Mouse (Mus musculus) limb, embryonic 11.5 days (tissue): ENCODE data around the gene Cfap77. TPM values are rescaled to one million over a fixed set of nuclear protein-coding genes. Genes with fewer than 3 reads are reported as not detected.

ENCODE experiments used
- ATAC-seq: fragments of 200-750 bp; cut with Nextera tagmentation; 2 replicates; pipeline ENCODE4 v1.8.0; 2017; ENCODE audit warnings: low read depth; ENCODE audit not compliant: insufficient number of reproducible peaks, low FRiP score, low TSS enrichment
- DNase-seq: peaks from one replicate; pipeline ENCODE4 v3.0.0-alpha.2; 2015; ENCODE audit warnings: low spot score
- H3K27ac ChIP-seq: fragments of 300-500 bp; sonication (generic); replicated peaks from 2 replicates; pipeline ENCODE4 v1.5.1; 2014; ENCODE audit warnings: low read depth, mild to moderate bottlenecking, low read length
- H3K27me3 ChIP-seq: fragments of 300-500 bp; sonication (generic); 2 replicates; pipeline ENCODE4 v1.6.1; 2014; ENCODE audit warnings: mild to moderate bottlenecking, low read length, mixed read lengths; ENCODE audit not compliant: control insufficient read depth, insufficient read depth
- H3K36me3 ChIP-seq: fragments of 300-500 bp; sonication (generic); 2 replicates; pipeline ENCODE4 v1.6.1; 2014; ENCODE audit warnings: mild to moderate bottlenecking, low read length, moderate library complexity, mixed read lengths; ENCODE audit not compliant: control insufficient read depth, insufficient read depth
- H3K4me1 ChIP-seq: fragments of 300-500 bp; sonication (generic); 2 replicates; pipeline ENCODE4 v1.6.1; 2014; ENCODE audit warnings: low read length, mixed read lengths; ENCODE audit not compliant: control insufficient read depth, insufficient read depth
- H3K4me2 ChIP-seq: fragments of 300-500 bp; sonication (generic); 2 replicates; pipeline ENCODE4 v1.6.1; 2014; ENCODE audit warnings: low read depth, mild to moderate bottlenecking, moderate library complexity; ENCODE audit not compliant: severe bottlenecking
- H3K4me3 ChIP-seq: fragments of 300-500 bp; sonication (generic); 2 replicates; pipeline ENCODE4 v1.5.1; 2014; ENCODE audit warnings: low read depth, low read length
- H3K9ac ChIP-seq: fragments of 300-500 bp; sonication (generic); 2 replicates; pipeline ENCODE4 v1.6.1; 2014; ENCODE audit warnings: mild to moderate bottlenecking, low read length
- H3K9me3 ChIP-seq: fragments of 300-500 bp; sonication (generic); 2 replicates; pipeline ENCODE4 v1.6.1; 2016; ENCODE audit warnings: low read length; ENCODE audit not compliant: control insufficient read depth
- WGBS: fragments of 180-500 bp; shearing (Covaris S2); extraction: QIAGEN DNeasy Blood & Tissue Kit; methylation state at CpG from one replicate; pipeline ENCODE4 v1.1.7; 2014; 5-methylcytosine and 5-hydroxymethylcytosine counted together
- polyA plus RNA-seq: library from polyadenylated mRNA; unstranded; fragments of >200 nt; fragmentation: Nextera tagmentation; extraction: Ambion mirVana; gene quantifications from 2 replicates; pipeline ENCODE4 v1.2.1, GENCODE M21; 2014

Gene Cfap77
- polyA plus RNA-seq, 1 experiment from 2014 or later = not detected

DNA sequence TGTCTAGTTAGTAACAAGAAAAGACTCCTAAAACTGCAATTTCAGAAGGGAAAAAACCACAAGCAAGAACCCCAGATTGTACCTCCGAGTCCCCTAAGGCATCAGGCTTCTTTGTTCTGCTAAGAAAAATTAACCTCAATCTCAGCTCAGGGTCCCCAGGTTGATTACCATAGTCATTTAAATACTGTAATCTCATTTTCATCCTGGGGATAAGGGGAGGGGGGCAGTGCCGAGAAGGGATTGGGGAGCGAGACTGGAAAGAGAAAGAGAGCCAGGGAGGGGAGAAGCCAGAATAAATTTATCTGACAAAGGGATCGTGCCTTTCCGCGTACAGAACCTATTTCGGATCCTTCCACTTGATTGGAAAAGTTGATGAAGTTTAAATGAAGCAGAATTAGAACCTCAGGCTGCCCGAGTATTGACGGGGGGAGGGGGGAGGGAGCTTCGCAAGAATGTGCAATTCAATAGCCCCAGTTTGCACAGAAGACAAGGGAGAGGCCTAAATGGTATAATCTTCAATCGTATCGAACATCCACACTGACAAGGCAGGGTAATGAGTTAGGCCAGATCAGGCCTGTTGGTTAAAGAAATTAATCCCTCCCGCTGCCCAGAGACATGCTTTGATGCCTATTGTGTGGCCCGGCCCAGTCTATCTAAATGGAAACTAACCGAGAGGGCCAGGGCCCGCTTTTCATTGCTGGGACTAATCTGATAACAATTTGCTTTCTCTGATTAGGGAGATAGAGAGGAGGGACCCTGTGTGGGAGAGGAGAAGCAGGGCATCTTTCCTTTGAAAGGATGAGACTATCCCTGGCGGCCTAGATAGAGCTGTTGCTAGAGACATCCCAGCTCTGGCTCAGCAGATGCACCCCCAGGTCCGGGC lies 14.0 kb downstream of the Cfap77 start:
- ATAC-seq (no peak), DNase-seq (no peak)
- Histone ChIP-seq H3K4me1 (no peaks in the 10 kb centered on the region), H3K9ac (no peak overlapping the region), H3K36me3 (no peaks in the 10 kb centered on the region), H3K27me3 (peaks cover 43% of the 10 kb centered on the region), H3K9me3 (no peaks in the 10 kb centered on the region), H3K4me2 (no peak overlapping the region), H3K27ac (no peak overlapping the region), H3K4me3 (no peak overlapping the region)
- 5% methylated on average over 18 of the region's 18 CpGs for WGBS

DNA sequence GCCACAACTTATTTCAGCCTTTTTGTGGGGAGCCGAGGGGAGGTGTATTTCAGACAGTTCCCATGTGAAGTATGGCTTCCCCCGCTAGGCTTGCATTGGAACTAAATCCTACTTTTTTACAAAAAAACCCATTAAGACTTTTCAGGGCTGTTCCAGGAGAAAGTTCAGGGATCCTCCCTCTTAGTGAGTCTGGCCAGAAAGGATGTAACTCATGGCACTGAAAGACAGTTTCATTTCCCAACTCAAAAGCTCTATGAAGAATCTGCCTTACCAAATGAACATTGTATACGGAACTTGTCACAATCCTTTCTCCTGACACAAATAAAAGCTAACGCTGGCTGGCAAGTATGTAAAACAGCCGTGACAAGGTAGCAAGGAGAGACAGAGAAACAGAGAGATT lies 15.1 kb downstream of the Cfap77 start:
- Histone ChIP-seq H3K9me3 (no peaks in the 10 kb centered on the region), H3K36me3 (no peaks in the 10 kb centered on the region), H3K4me1 (no peaks in the 10 kb centered on the region), H3K27me3 (peaks cover 40% of the 10 kb centered on the region), H3K4me2 (no peak overlapping the region), H3K27ac (no peak overlapping the region), H3K9ac (no peak overlapping the region), H3K4me3 (no peak overlapping the region)
- DNase-seq (no peak), ATAC-seq (no peak)
- 31% methylated on average over 5 of the region's 5 CpGs for WGBS

- H3K36me3 ChIP-seq = no peaks in the 10 kb centered on the region
Observed at GRCm38 (mm10) chr2:29035698-29036097, 19.2 kb downstream of the Cfap77 start.

GRCm38 (mm10) chr2:29034542-29035475 lies 20.1 kb downstream of the Cfap77 start:
- Histone ChIP-seq H3K4me2 (no peak overlapping the region), H3K27me3 (peaks cover 9% of the 10 kb centered on the region), H3K36me3 (no peaks in the 10 kb centered on the region)

More at GRCm38 (mm10) chr2:29035698-29036097, 19.2 kb downstream of the Cfap77 start:
- H3K27me3 ChIP-seq = peaks cover 18% of the 10 kb centered on the region
- H3K9ac ChIP-seq = no peak overlapping the region
- H3K4me2 ChIP-seq = no peak overlapping the region
- 68% methylated on average over 8 of the region's 8 CpGs for WGBS
- H3K4me3 ChIP-seq = no peak overlapping the region
- H3K27ac ChIP-seq = no peak overlapping the region
- H3K4me1 ChIP-seq = no peaks in the 10 kb centered on the region
- DNase-seq (no peak), ATAC-seq (no peak)
- H3K9me3 ChIP-seq = no peaks in the 10 kb centered on the region

GRCm38 (mm10) chr2:29031951-29032350 lies 22.9 kb downstream of the Cfap77 start:
- Histone ChIP-seq H3K4me1 (no peaks in the 10 kb centered on the region), H3K36me3 (no peaks in the 10 kb centered on the region), H3K27ac (no peak overlapping the region), H3K27me3 (no peaks in the 10 kb centered on the region), H3K9ac (no peak overlapping the region), H3K4me2 (no peak overlapping the region), H3K4me3 (no peak overlapping the region), H3K9me3 (no peaks in the 10 kb centered on the region)
- DNase-seq (no peak), ATAC-seq (no peak)
- WGBS = 83% methylated on average over 4 of the region's 4 CpGs

More at GRCm38 (mm10) chr2:29034542-29035475, 20.1 kb downstream of the Cfap77 start:
- H3K4me1 ChIP-seq = no peaks in the 10 kb centered on the region
- H3K9me3 ChIP-seq = no peaks in the 10 kb centered on the region
- H3K4me3 ChIP-seq = no peak overlapping the region
- H3K27ac ChIP-seq = no peak overlapping the region
- no peak for ATAC-seq
- H3K9ac ChIP-seq = no peak overlapping the region
- no peak for DNase-seq
- WGBS = 70% methylated on average over 20 of the region's 20 CpGs

DNA sequence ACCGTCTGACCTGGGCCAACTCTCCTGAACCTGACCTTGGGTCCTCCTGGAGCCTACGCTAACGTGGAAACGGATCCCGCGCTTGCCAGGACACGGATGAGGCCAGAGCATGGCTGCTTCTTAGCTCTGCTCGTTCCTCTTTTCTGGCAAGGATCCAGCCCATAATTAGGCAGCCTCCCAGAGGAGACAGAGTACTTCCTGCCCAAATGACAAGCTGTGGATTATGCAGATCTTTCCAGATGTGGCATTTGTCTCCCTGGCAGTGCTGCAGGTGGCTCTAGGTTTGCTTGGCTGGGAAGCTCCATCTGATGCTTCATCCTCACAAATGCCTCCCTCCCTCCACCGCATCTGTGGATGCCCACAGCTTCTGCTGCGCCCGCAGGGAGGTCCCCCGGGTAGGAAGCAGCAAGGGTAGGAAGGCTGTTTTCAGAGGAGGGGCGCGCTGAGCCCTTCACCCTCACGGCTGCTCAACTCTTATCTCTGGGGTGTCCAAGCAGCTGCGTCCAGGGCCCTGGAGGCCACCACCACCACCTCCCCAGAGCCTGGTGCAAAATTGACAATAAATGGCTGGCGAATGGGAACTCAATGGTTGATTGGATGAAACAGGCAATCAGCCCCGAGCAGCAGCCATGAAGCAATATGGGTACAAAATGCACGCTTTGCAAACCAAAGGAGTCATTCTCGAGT lies 24.7 kb downstream of the Cfap77 start:
- Histone ChIP-seq H3K4me3 (no peak overlapping the region), H3K27ac (no peak overlapping the region), H3K4me2 (no peak overlapping the region), H3K27me3 (no peaks in the 10 kb centered on the region), H3K36me3 (no peaks in the 10 kb centered on the region), H3K9me3 (no peaks in the 10 kb centered on the region), H3K4me1 (no peaks in the 10 kb centered on the region), H3K9ac (no peak overlapping the region)
- no peak for ATAC-seq
- no peak for DNase-seq
- WGBS = 47% methylated on average over 20 of the region's 20 CpGs

- no peak overlapping the region for H3K4me2 ChIP-seq
- H3K4me1 ChIP-seq = no peaks in the 10 kb centered on the region
- WGBS = 88% methylated on average over 5 of the region's 5 CpGs
- no peaks in the 10 kb centered on the region for H3K36me3 ChIP-seq
- H3K27ac ChIP-seq = no peak overlapping the region
- DNase-seq = no peak
- H3K27me3 ChIP-seq = no peaks in the 10 kb centered on the region
- no peak overlapping the region for H3K4me3 ChIP-seq
- no peak overlapping the region for H3K9ac ChIP-seq
- no peak for ATAC-seq
- H3K9me3 ChIP-seq = no peaks in the 10 kb centered on the region
Observed at GRCm38 (mm10) chr2:29025284-29025683, 29.6 kb downstream of the Cfap77 start.

DNA sequence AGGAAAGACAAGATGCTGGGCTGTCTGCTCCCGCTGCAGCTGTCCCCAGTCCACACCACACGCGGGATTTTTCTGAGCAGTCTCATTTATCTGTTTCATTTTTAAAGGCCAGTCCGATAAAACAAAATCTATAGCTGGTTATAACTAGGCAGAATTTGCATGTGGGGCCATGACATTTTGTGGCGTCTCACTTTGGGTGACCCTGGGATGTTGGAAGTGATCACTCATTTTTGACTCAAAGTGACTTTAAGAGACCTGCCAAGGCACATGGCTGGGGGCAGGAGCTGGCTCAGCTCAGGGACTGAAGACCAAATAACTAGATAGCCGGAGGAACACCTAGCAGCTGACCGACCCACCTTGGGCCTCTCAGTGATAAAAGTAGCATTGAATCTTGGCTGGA lies 31.9 kb downstream of the Cfap77 start:
- ATAC-seq (no peak), DNase-seq (no peak)
- Histone ChIP-seq H3K9me3 (no peaks in the 10 kb centered on the region), H3K27me3 (no peaks in the 10 kb centered on the region), H3K4me3 (no peak overlapping the region), H3K27ac (no peak overlapping the region), H3K9ac (no peak overlapping the region), H3K4me1 (no peaks in the 10 kb centered on the region), H3K36me3 (no peaks in the 10 kb centered on the region), H3K4me2 (no peak overlapping the region)
- 88% methylated on average over 7 of the region's 7 CpGs for WGBS
